Mouse (Mus musculus) megakaryocyte, adult 5-6 weeks (primary cell): ENCODE data around the gene Fam81a. TPM values are rescaled to one million over a fixed set of nuclear protein-coding genes. Genes with fewer than 3 reads are reported as not detected.

Source experiments
- ATAC-seq: 2 replicates; pipeline ENCODE4 v1.8.0; 2016; ENCODE audit warnings: mild to moderate bottlenecking, inconsistent platforms; ENCODE audit not compliant: poor library complexity, severe bottlenecking
- total RNA-seq, 2 experiments: library from RNA; stranded (forward) in 1 of 2; stranded (reverse) in 1 of 2; fragments of 153-499, 151-499 nt in 1 of 2; fragments of 221-1000, 200-1000 nt in 1 of 2; gene quantifications; 2 replicates each; pipeline versions ENCODE4 v1.2.3 to v1.2.4; 2015 to 2017

The Fam81a gene
- not detected in 2 replicates for total RNA-seq (2015)
- 0.07 TPM in 1 of 2 replicates, not detected in the other for total RNA-seq (2017)

- no peak for ATAC-seq
Observed at GRCm38 (mm10) chr9:70142460-70142859, at the start of gene Fam81a. Gene Fam81a, minus strand, starts transcription at chr9:70142560.

GRCm38 (mm10) chr9:70182639-70183038 lies 40.3 kb upstream of the Fam81a start:
- no peak for ATAC-seq

GRCm38 (mm10) chr9:70181719-70182118 lies 39.4 kb upstream of the Fam81a start:
- ATAC-seq: no peak

GRCm38 (mm10) chr9:70176291-70176690 lies 33.9 kb upstream of the Fam81a start:
- no peak for ATAC-seq

- no peak for ATAC-seq
Observed at GRCm38 (mm10) chr9:70174896-70175295, 32.5 kb upstream of the Fam81a start.

- no peak for ATAC-seq
Observed at GRCm38 (mm10) chr9:70174291-70174848, 32.0 kb upstream of the Fam81a start.

- ATAC-seq: no peak
Observed at GRCm38 (mm10) chr9:70168973-70169372, 26.6 kb upstream of the Fam81a start.

GRCm38 (mm10) chr9:70160071-70160470 lies 17.7 kb upstream of the Fam81a start:
- ATAC-seq: no peak

GRCm38 (mm10) chr9:70147618-70148017 lies 5.3 kb upstream of the Fam81a start:
- no peak for ATAC-seq

- ATAC-seq: no peak
Observed at GRCm38 (mm10) chr9:70145426-70145825, 3.1 kb upstream of the Fam81a start.

- ATAC-seq: no peak
Observed at GRCm38 (mm10) chr9:70143326-70143725, 966 bp upstream of the Fam81a start.

- ATAC-seq: no peak
Observed at GRCm38 (mm10) chr9:70141885-70142326, 454 bp downstream of the Fam81a start.

GRCm38 (mm10) chr9:70140871-70141796 lies 1.2 kb downstream of the Fam81a start:
- no peak for ATAC-seq

GRCm38 (mm10) chr9:70140340-70140739 lies 2.0 kb downstream of the Fam81a start:
- no peak for ATAC-seq

GRCm38 (mm10) chr9:70139331-70139885 lies 3.0 kb downstream of the Fam81a start:
- no peak for ATAC-seq

- ATAC-seq: no peak
Observed at GRCm38 (mm10) chr9:70138511-70138910, 3.8 kb downstream of the Fam81a start.

- no peak for ATAC-seq
Observed at GRCm38 (mm10) chr9:70137991-70138390, 4.4 kb downstream of the Fam81a start.

- no peak for ATAC-seq
Observed at GRCm38 (mm10) chr9:70135186-70135585, 7.2 kb downstream of the Fam81a start.

GRCm38 (mm10) chr9:70134716-70135115 lies 7.6 kb downstream of the Fam81a start:
- no peak for ATAC-seq

- ATAC-seq: no peak
Observed at GRCm38 (mm10) chr9:70134215-70134614, 8.1 kb downstream of the Fam81a start.

- no peak for ATAC-seq
Observed at GRCm38 (mm10) chr9:70130786-70131185, 11.6 kb downstream of the Fam81a start.

GRCm38 (mm10) chr9:70111869-70112286 lies 30.5 kb downstream of the Fam81a start:
- ATAC-seq: no peak
